Mouse (Mus musculus) liver, adult (tissue): Measurements from ENCODE around the gene Cacna2d1.

Experiments used
- GATA4 ChIP-seq: IDR thresholded peaks from 2 replicates; pipeline ENCODE4 v1.6.1; 2014; ENCODE audit warnings: mild to moderate bottlenecking, low read length; ENCODE audit not compliant: insufficient replicate concordance

Gene Cacna2d1

DNA sequence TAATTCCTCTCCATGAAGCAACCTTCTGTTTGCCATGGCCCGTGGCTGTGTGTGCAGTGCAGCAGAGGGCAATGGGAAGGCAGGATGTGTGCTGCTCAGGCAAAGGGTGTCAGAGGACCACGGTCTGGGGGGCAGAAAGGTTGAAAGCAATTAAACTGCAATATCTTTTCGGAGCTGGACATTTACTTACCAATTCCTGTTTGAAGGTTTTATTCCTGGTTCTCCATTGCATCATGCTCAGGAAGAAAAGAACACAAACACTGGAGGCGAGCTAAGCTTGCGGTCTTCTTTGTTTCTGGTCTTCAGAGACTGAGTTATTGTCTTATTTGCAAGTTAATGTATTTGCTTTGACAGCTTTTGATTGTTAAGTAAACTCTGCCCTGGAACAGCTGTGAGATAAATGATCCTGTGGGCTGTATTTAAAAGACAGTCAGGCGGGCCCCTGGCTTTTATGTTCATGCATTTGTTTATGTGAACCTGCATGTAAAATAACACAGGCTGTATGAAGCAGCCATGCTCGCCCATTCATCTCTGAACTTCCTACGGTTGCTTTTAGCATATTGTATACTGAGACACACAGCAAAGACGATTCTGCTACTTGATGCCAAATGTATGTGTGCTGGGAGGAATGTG is 68.1 kb downstream of the Cacna2d1 start:
- TF ChIP-seq GATA4 = no peak

DNA sequence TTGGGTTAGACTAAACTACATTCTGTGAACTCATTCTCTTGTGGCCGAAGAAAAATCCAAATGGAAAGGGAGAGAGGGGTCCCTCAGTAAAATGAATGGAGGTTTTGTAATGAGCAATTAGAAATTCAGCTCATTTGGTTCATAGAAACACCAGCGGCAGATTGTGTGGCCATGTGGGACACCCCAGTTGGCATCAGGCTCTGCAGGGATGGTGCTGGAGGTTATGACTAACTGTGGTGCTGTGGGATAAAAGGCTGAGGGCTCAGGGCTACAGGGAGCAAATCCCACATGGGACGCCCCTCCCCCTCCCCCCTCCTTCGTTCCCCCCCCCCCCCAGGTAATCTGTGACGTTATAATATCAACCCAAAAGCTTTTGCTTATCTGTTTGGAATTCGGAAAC is 69.8 kb downstream of the Cacna2d1 start:
- no peak for TF ChIP-seq GATA4

DNA sequence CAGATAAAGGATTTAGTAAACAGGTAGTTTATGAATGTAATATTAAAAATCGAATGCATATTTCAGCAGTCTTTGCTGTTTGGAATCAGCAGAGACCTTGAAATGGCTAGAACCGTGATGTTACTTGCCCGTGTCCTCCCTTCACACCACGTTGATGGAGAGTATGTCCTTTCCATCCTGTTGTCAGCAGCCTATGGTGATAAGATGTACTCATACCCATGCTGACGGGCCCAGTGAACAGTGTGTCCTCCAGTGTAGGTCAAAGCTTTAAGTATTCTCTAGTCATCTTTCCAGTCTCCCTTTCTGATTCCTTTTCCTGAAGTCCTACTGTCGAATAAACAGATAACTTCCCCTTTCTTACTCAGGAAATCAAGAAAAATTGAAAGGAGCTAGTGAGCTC is 72.5 kb downstream of the Cacna2d1 start:
- no peak for TF ChIP-seq GATA4

DNA sequence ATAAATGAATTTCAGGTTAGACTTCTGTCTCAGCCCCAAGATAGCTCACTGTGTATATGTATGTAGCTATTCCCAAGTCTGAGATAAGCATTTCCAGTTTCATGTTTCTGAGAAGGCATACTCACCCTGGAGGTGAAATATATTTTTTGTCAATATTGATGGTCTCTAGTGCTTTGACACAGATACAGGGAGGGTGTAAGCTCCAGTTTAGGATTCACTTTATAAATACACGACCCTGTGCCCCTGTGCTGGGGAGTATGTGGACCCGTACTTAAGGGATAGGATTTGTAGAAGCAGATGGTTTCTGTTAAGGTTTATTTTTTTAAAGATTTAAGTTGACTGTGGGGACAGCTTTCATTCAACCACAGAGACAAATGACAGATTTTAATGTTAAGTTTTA is 79.2 kb downstream of the Cacna2d1 start:
- no peak for TF ChIP-seq GATA4

DNA sequence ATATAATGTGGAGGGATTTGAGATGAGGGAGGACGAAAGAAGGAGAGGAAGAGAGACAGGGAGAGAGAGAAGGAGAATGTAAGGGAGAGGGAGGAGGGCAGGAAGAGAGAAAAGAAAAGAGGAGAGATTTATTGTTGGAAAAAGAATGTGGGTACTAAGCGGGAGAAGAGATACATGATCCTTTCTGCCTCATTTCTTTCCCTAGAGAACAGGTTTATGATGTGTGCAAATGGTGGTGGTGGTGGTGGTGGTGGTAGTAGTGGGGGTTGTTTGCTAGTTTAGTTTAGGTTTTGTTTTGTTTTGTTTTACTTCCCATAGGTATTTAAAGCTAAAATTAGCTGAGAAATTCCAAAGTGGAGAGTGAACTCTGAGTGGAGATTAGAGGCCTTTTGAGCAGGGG is 79.9 kb downstream of the Cacna2d1 start:
- TF ChIP-seq GATA4 = no peak

DNA sequence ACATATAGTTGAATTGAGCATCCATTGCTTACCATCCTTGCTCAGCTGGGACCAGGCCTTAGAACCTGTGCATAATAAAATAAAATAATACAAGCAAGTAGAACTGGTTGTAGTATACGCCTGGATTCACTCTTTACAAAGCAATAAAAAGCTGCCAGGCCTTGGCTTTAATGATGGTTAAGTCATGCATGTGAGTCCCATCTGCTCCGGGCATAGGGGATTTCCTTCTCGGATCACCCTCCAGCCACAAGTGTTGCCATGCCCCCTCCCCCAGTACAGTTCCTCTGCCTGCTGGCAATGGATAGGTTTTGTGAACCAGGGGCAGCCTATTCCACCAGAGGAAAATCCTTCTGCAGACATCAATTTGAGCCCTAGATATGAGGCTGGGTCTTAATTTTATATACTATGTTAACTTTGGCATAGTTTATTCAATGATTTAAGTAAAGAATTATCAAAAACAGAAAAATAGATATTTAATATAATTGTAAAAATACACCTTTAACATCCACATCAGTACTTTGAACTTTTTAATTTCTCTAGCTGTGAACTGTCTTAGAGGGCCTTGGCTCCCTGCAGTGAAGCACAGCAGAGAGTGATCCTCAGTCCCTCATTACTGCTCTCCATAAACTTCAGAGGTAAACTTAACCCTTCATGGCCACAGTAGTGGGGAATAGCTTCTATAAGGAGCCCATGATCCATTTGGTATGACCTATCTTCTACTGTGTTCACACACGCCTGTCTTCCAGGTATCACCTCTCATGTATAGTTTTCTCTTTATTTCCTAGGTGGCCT is 90.3 kb downstream of the Cacna2d1 start:
- no peak for TF ChIP-seq GATA4

DNA sequence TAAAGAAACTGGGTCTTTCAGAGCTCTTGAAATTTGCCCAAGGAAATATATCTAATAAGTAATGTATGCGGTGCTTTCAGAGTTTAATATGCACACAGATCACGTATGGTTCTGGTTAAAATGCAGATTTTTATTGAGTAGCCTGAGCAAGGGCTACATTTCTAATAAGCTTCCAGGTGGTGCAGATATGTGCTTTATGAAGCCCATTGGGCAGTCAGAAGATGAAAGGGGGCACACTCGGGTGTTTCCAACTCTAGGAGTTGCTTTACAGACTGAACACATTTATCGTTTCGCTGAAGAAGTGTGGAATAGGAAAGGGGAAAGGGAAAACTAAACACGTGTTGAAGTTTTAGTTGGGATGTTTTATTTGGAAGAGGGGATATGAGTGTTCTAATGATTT is 94.4 kb downstream of the Cacna2d1 start:
- TF ChIP-seq GATA4 = no peak

DNA sequence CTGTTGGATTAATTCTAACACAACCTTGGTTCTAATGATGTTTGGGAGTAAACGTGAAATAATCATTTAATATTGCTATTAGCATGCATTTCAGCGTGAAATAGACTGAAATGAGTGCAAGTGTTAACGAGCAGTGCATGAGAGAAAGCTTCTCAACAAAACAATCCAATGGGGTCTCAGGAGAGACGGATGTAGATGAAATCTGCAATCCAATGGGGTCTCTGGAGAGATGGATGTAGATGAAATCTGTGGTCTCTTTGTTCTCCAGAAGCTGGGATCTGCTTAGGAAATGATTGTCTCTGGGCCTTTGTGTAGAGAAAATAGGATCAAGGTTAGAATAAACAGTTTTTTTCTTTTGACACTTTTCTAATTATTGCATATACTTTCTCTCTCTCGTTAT is 95.0 kb downstream of the Cacna2d1 start:
- no peak for TF ChIP-seq GATA4

DNA sequence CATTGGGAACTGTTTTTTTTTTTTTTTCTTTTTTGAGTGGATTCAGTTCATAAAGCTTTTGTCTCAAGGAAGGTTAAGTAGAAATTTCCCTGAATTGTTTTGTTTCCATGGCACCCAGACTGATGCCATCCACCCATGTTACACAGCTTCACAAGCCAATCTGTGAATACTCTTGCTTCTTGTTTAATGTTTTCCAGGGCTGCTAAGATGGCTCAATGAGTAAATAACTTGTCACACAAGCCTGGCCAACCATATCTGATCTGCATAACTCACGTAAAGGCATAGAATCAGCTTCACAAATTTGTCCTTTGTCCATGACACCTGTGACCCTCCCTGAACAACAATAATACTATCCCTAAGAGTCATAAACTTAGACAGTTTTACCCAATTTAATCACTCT is 99.1 kb downstream of the Cacna2d1 start:
- no peak for TF ChIP-seq GATA4

DNA sequence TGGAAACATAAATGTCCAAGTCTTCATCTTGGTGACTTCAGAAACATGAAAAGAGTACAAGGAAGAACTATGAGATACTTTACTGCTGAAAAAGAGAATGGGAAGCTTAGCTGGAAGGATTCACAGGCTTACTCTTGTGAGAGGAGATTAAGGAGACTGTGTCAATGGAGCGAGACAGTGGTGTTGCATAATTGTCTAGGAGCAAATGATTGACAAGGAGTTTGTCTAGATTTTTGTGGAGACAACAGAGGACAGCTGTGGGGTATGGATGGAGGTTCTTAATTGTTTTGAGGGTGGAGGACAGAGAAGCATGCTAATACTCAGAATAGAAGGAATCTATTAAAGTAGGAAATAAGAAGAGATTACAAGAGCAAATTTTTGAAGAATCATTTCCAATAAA is 100.8 kb downstream of the Cacna2d1 start:
- TF ChIP-seq GATA4 = no peak

DNA sequence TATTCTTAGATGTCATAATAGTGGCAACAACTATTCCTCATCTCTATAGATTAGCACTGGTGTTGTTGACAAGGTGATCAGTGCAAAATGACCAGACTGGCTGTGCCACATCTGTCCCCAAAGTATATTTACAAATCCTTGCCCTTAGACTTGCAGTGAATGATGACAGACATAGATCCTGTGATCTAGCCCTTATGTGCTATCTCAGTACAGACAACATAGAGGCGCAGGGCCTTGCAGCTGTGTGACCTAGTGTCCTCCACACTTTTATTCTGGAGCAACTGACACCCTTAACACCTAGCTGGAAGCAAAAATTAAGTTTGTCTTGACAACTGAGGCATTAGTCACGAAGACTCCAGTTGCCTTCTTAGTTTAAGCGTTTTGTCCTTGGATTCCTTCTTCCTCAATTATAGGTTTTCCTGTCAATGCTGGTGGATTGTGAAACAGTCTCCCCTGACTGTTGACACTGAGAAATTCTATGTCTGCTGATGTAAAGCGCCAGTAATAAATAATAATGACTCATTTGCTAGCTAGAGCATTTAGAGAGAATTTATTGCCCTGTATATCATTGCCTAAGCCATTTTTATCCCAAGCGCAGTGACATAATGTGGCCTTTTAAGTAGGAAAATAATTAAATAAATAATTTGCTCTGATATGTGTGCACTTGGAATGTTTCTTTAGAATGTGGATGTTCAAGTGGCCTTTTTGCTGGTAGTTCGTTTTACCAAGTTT is 110.8 kb downstream of the Cacna2d1 start:
- TF ChIP-seq GATA4 = no peak

DNA sequence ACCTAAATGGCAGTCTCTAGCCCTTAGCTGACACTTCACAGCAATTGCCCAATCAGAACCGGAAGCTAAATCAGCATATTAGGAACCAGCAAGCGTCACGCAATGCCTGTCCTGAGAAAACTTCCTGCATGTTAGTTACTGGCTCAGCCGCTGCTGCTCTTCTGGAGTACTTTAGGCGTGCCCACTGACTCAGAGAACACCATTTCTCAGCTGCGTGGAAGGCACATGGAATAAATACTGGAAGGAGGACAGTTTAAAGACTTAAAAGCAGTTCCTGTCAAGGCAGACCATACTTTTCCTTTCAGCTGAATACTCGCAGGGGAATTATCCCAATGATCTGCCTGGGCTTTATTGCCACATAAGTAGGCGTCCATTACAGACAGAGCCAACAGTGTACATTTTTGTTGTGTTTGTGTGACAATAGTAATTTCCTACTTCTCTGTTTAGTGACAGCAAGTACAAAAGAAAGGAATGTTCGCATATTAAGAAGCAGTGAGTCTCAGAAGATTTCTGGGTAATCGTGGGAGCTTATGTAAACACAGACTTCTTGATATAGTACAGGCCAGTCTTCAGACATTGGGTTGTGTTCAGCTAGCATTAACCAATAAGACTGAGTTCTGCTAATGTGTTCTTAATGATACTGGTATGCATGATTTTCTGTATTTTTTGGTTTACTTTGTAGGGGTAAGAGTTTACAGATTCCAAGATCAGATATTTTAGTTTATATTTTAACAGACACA is 113.1 kb downstream of the Cacna2d1 start:
- no peak for TF ChIP-seq GATA4

DNA sequence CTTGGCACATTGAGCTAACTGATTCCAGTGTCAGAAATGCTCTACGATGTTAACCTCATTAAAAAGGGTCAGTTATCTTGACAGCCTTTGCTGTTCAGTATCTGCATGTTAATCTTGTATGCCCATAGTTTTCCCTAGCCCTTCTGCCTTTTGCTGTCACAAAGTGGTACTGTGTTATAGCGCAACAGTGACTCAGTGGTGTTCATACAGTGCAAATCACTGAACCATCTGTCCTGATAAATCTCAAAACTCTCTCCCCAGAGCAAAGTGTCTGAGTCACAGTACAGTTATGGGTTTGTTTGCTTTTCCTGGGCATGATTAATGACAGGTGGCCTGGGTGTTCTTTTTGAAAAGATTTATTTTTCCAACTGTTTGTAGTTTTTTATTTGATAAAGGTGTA is 122.3 kb downstream of the Cacna2d1 start:
- no peak for TF ChIP-seq GATA4

DNA sequence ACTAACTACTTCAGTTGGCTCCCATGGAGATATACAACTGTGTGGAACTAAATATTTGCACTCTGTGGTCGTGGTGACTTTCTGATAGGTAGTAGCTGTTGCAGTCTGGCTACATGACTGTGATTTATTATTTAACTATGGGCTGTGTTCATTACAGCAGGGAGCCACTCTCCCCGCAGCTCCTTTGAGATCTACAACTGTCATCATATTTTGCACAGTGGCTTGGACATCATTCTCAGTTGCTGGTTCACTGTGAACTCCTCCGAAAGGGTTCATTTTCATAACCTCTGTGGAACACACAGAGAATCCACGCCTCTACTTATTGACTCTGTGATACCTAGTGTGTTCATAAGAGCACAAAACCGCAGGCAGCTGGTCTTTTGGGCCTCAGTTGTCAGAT is 128.3 kb downstream of the Cacna2d1 start:
- TF ChIP-seq GATA4 = no peak

DNA sequence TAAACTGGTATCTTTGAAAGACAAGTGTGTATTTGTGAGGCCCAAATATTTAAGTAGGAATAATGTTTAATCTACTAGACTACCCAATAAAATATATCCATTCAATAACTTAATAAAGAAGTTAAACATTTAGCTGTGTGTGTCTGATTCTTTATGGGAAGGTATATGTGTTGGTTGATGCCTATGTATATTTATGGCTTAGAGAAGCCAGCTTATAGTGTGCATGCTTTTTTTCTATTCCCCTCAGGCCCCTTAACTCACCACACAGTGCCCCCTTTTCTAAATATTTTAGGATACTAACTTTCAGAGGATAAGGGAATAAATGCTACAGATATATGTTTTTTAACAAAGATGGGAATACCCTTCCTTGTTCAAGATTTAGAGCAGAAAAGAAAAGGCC is 128.8 kb downstream of the Cacna2d1 start:
- TF ChIP-seq GATA4 = no peak
